Mouse (Mus musculus) limb, embryonic 10.5 days (tissue): Measurements from ENCODE around the gene Klf16. TPM values are rescaled to one million over a fixed set of nuclear protein-coding genes. Genes with fewer than 3 reads are reported as not detected.

Source experiments
- DNase-seq: peaks from one replicate; pipeline ENCODE4 v3.0.0-alpha.2; 2017; ENCODE audit warnings: low spot score
- H3K27ac ChIP-seq: fragments of 300-500 bp; sonication (generic); 2 replicates; pipeline ENCODE4 v1.5.1; 2016; ENCODE audit warnings: mild to moderate bottlenecking
- H3K27me3 ChIP-seq: fragments of 300-500 bp; sonication (generic); 2 replicates; pipeline ENCODE4 v1.6.1; 2016; ENCODE audit warnings: low read depth, mild to moderate bottlenecking; ENCODE audit not compliant: poor library complexity, severe bottlenecking
- H3K36me3 ChIP-seq: fragments of 300-500 bp; sonication (generic); 2 replicates; pipeline ENCODE4 v1.6.1; 2016; ENCODE audit warnings: mild to moderate bottlenecking, moderate library complexity
- H3K4me1 ChIP-seq: fragments of 300-500 bp; sonication (generic); 2 replicates; pipeline ENCODE4 v1.6.1; 2016
- H3K4me3 ChIP-seq: fragments of 300-500 bp; sonication (generic); 2 replicates; pipeline ENCODE4 v1.5.1; 2016; ENCODE audit warnings: mild to moderate bottlenecking, moderate library complexity
- H3K9me3 ChIP-seq: fragments of 300-500 bp; sonication (generic); replicated peaks from 2 replicates; pipeline ENCODE4 v1.6.1; 2016; ENCODE audit warnings: mild to moderate bottlenecking
- WGBS: fragments of 180-500 bp; shearing (Covaris S2); methylation state at CpG from one replicate; pipeline ENCODE4 v1.1.7; 2016; 5-methylcytosine and 5-hydroxymethylcytosine counted together
- microRNA-seq: library from miRNA; unstranded; fragments of <30 nt; microRNA quantifications from one replicate; pipeline ENCODE4, GENCODE M21; 2017
- polyA plus RNA-seq: library from polyadenylated mRNA; unstranded; fragments of >200 nt; fragmentation: Nextera tagmentation; extraction: Ambion mirVana; gene quantifications from 2 replicates; pipeline ENCODE4 v1.2.1, GENCODE M21; 2016

Gene Klf16
- polyA plus RNA-seq, 1 experiment from 2014 or later, result 8.7 TPM

DNA sequence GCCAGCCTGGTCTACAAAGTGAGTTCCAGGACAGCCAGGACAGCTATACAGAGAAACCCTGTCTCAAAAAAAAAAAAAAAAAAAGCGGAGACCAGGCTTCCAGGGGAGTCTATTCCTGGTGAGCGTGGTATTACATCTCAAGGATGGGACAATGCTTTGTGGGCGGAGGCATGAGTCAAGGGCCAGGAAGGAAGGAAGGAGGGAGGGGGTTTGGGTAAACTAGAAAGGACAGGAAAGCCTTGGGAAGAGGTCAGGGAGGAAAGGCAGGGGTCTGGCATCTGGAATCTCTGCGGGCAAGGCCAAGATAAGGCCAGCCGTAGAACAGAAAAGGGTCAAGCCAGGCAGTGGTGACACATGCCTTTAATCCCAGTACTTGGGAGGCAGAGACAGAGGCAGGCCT lies 37.6 kb downstream of the Klf16 start:
- Histone ChIP-seq H3K27ac (no peak overlapping the region), H3K9me3 (no peaks in the 10 kb centered on the region), H3K27me3 (peaks cover 47% of the 10 kb centered on the region), H3K36me3 (peaks cover 38% of the 10 kb centered on the region), H3K4me3 (peak overlapping the region; percentile 44; the same call in 1 of the 2 replicates), H3K4me1 (peaks cover 21% of the 10 kb centered on the region)
- no peak for DNase-seq
- 38% methylated on average over 5 of the region's 5 CpGs for WGBS

DNA sequence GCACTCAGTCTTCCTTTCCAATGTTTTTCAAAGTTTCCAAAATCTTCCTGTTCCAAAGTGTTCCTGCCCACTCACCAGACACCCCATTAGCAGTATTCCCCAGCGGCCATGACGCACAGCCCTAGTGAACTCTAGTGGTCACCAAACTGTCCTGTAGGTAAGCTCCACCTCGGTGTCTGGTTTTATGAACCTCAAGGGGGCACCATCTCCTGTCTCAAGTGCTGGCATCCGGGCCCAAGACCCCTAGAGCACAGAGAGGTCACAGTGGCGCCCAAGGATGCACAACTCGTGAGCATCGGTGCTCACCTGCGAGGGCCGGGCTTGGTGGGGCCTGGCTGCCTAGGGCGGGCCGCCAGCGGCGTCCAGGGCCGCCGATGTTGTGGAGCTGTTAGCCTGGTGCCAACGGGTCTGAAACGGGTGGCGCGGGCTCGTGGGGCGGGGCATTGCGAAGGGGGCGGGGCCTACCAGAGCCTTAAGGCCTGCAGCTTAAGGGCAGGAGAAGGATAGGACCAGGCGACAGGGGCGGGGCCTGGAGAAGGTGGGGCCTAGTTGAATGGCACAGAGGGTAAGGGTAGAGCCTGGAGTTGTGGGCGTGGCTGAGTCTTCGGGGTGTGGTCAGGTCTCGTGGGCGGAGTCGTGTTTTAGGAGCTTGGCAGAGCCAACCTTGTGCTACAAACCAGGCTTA lies 38.3 kb downstream of the Klf16 start, which contains the start of gene Atp8b3:
Gene Atp8b3 (minus strand): TSS at position 415 of the 685 bp plus-strand sequence.
- H3K27me3 ChIP-seq, result peaks cover 54% of the 10 kb centered on the region
- H3K27ac ChIP-seq, result peak within 1 kb of the TSS; percentile 63; the same call in 1 of the 2 replicates
- peak within 1 kb of the TSS; percentile 44 for H3K4me3 ChIP-seq

DNA sequence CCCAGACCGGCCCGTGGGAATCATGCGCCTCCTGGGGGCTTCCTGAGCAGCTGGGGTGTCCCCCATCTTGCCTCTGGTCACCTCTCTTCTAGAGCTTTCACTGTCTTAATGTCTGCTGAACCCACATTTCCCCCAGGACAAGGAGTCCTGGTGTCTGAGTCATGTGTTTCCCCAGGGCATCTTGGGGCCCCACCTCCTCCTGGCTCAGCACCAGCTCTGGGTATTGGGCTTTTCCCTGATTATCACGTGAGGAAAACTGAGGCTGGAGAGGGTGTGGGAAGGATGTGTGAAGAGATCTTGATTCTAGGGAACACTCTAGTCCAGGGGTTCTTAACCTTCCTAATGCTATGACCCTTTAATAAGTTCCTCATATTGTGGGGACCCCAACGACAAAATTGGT lies 38.9 kb downstream of the Klf16 start:
- Histone ChIP-seq H3K27ac (no peak overlapping the region), H3K4me1 (peaks cover 27% of the 10 kb centered on the region), H3K4me3 (no peak overlapping the region), H3K36me3 (peaks cover 25% of the 10 kb centered on the region), H3K27me3 (peaks cover 57% of the 10 kb centered on the region), H3K9me3 (no peaks in the 10 kb centered on the region)
- no peak for DNase-seq
- WGBS, result 53% methylated on average over 5 of the region's 5 CpGs

More for the DNA sequence above, 38.3 kb downstream of the Klf16 start, which contains the start of gene Atp8b3:
- Histone ChIP-seq H3K36me3 (peaks cover 32% of the 10 kb centered on the region), H3K9me3 (no peaks in the 10 kb centered on the region), H3K4me1 (peaks cover 25% of the 10 kb centered on the region)
- WGBS, result 2% methylated on average over 30 of the region's 30 CpGs
- DNase-seq, result peak; percentile 71

DNA sequence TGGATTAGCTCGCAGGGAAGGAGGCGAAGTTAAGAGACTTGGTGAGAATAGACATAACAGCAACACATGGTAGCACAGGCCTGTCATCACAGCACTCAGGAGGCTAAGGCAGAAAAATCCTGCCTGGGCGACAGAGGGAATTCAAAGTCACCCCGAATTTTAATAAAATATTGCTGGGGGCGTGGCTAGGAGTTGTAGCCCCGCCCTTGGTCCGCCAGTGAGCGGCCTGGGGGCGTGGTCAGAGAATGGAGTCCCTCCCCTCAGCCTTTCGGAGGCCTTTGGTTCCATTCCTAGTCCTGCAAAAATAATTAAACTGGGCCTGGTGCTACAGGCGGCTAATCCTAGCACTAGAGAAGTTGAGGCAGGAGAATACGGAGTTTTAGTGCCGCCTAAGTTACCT lies 41.4 kb downstream of the Klf16 start:
- Histone ChIP-seq H3K4me3 (no peak overlapping the region), H3K27ac (no peak overlapping the region), H3K36me3 (0 out of 2 replicates have a peak, but pooled peaks cover 1% of the 10 kb centered on the region), H3K4me1 (peaks cover 27% of the 10 kb centered on the region), H3K27me3 (peaks cover 61% of the 10 kb centered on the region), H3K9me3 (no peaks in the 10 kb centered on the region)
- DNase-seq, result no peak
- WGBS, result 6% methylated on average over 13 of the region's 13 CpGs

DNA sequence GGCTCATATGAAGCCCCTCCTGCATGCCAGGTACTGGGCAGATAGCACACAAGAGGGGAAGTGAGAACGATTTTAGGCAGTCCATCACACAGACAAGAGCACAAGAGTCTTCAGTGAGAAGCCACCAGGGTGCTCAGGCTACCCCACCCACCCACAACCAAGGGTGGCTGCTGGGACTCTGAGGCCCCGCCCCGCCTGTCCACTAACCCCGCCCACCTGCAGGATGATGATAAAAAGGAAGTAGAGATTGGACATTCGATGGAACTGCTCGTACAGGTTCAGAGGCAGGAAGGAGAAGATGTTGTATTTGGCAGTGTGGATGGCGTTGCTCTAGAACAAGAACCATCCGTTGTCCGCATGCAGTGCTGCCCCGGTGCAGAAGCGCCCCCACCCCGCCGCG lies 42.0 kb downstream of the Klf16 start:
- Histone ChIP-seq H3K27ac (no peak overlapping the region), H3K27me3 (peaks cover 61% of the 10 kb centered on the region), H3K9me3 (no peaks in the 10 kb centered on the region), H3K36me3 (no peaks in the 10 kb centered on the region), H3K4me3 (no peak overlapping the region), H3K4me1 (peaks cover 27% of the 10 kb centered on the region)
- WGBS, result 18% methylated on average over 14 of the region's 14 CpGs
- DNase-seq, result no peak

DNA sequence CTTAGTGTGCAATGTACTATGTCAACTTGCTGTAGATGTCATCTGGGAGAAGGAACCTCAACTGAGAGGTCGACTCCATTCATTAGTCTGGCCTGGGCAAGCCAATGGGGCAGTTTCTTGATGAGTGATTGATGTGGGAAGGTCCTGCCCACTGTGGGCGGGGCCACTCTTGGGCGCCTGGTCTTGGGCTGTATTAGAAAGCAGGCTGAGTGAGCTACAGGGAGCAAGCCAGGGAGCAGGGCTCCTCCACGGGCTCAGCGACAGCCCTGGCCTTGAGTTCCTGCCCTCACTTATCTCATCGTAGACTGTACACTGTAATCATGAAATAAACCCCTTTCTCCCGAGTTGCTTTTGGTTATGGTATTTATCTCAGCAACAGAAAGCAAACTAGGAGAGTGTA lies 43.4 kb downstream of the Klf16 start:
- Histone ChIP-seq H3K9me3 (no peaks in the 10 kb centered on the region), H3K4me3 (no peak overlapping the region), H3K27me3 (peaks cover 55% of the 10 kb centered on the region), H3K4me1 (peaks cover 22% of the 10 kb centered on the region), H3K27ac (no peak overlapping the region), H3K36me3 (no peaks in the 10 kb centered on the region)
- no peak for DNase-seq
- 15% methylated on average over 7 of the region's 7 CpGs for WGBS

DNA sequence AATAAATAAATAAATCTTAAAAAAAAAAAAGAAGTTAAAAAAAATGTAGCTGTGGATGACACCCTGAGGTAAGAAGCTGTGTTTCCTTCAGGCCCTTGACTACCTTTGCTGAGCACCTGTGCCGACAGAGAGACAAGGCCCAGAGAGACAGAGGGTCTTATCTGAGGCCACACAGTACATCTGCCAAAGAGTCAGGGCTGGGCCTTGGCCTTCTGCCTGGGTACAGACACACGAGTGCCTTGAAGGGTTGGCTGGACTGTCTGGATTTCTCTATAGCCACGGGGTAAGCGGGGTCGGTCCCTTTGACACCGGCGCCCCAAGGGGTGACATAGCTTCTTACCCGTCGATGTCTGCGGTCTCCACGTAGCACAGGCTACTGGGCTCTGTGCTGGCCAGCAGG lies 44.3 kb downstream of the Klf16 start:
- no peak for DNase-seq
- Histone ChIP-seq H3K27me3 (peaks cover 51% of the 10 kb centered on the region), H3K4me1 (peaks cover 20% of the 10 kb centered on the region), H3K27ac (no peak overlapping the region), H3K4me3 (no peak overlapping the region; the same call in 1 of the 2 replicates), H3K9me3 (no peaks in the 10 kb centered on the region), H3K36me3 (no peaks in the 10 kb centered on the region)
- WGBS, result 86% methylated on average over 11 of the region's 11 CpGs

DNA sequence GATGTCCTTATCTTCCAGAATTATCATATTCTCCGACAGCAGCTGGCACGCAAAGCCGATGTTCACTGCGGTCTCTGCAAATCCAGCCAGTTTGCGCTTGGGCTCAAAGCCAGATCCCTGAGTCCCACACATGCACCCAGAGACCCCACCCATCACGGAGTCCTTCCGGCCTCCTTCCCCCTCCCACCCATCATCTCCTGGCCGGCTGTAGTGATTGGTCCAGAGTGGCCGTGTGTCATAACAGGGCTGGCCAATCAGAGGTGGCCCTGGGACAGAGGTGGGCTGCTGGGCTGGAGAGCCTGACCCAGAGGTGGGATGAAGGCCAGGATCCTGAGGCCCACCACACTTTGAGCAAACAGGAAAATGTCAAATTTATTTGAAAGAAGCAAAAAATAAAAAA lies 50.9 kb downstream of the Klf16 start:
- Histone ChIP-seq H3K27ac (no peak overlapping the region), H3K4me3 (peak overlapping the region; percentile 34), H3K4me1 (peaks cover 17% of the 10 kb centered on the region), H3K36me3 (no peaks in the 10 kb centered on the region), H3K9me3 (no peaks in the 10 kb centered on the region), H3K27me3 (peaks cover 12% of the 10 kb centered on the region)
- peak; percentile 53 for DNase-seq
- 22% methylated on average over 9 of the region's 9 CpGs for whole genome bisulfite sequencing

DNA sequence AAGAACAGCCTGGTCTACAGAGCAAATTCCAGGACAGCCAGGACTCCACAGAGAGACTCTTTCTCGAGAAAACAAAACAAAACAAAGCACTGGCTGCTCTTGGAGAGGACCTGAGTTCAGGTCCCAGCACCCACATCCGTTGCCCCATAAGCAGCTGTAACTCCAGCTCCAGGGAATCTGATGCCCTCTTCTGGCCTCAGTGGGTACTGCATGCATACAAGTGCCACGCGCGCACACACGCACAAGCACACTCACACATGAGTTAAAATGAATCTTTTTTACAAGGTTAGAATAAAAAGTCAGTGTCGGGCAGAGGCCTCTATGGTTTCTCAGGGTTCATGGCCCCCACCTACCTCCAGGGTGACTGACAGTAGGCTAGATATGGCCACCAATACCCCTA lies 53.8 kb downstream of the Klf16 start:
- H3K4me1 ChIP-seq, result peaks cover 17% of the 10 kb centered on the region
- no peaks in the 10 kb centered on the region for H3K9me3 ChIP-seq
- H3K4me3 ChIP-seq, result no peak overlapping the region
- no peak for DNase-seq
- 93% methylated on average over 7 of the region's 7 CpGs for WGBS
- no peak overlapping the region for H3K27ac ChIP-seq
- H3K36me3 ChIP-seq, result no peaks in the 10 kb centered on the region
- H3K27me3 ChIP-seq, result peaks cover 9% of the 10 kb centered on the region

DNA sequence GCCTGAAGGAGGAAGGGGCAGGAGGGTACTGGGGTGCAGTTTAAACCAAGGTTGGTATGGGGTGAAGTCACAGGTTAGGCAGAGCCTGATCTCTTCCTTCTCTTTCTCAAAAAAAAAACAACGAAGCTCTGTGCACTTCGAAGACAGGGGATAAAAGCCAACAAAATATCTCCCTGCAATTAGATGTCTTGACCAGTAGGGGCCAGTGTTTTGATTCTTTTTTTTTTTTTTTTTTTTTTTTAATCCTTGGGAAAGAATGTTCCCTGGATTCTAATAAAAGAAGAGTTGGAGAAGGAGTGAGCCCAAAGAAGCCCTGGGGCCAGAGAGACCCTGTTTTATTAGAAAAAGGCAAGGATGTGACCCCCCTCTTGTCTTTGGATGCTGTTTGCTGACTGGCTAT lies 57.8 kb downstream of the Klf16 start:
- no peaks in the 10 kb centered on the region for H3K9me3 ChIP-seq
- no peak overlapping the region for H3K4me3 ChIP-seq
- peaks cover 26% of the 10 kb centered on the region for H3K27me3 ChIP-seq
- H3K36me3 ChIP-seq, result no peaks in the 10 kb centered on the region
- 79% methylated on average over 2 of the region's 2 CpGs for WGBS
- H3K27ac ChIP-seq, result no peak overlapping the region
- H3K4me1 ChIP-seq, result peaks cover 3% of the 10 kb centered on the region
- no peak for DNase-seq

Small RNA genes lying within 50 kb of the gene (microRNA-seq; reads per million reads assigned to microRNA genes)
- gene Mir6912, result not detected

Other genes starting within 250 kb of the Klf16 start
- 6.1 and 6.3 TPM in 2 replicates for gene Pcsk4, start 247.8 kb downstream of the Klf16 start, polyA plus RNA-seq
- gene Reep6, start 247.4 kb downstream of the Klf16 start, polyA plus RNA-seq, result 5.4 and 6.6 TPM in 2 replicates
- gene Adamtsl5, start 228.9 kb downstream of the Klf16 start, polyA plus RNA-seq, result 0.39 and 0.48 TPM in 2 replicates
- gene Plk5, start 220.9 kb downstream of the Klf16 start, polyA plus RNA-seq, result 0.31 and 0.48 TPM in 2 replicates
- gene Mex3d, start 189.7 kb downstream of the Klf16 start, polyA plus RNA-seq, result 7.2 and 7.5 TPM in 2 replicates
- 453 and 469 TPM in 2 replicates for gene Mbd3, start 177.8 kb downstream of the Klf16 start, polyA plus RNA-seq
- gene Uqcr11, start 170.5 kb downstream of the Klf16 start, polyA plus RNA-seq, result 651 and 677 TPM in 2 replicates
- 260 and 283 TPM in 2 replicates for gene Tcf3, start 143.7 kb downstream of the Klf16 start, polyA plus RNA-seq
- not detected in 2 replicates for gene Onecut3, start 82.5 kb downstream of the Klf16 start, polyA plus RNA-seq
- 0.26 and 0.53 TPM in 2 replicates for gene Atp8b3, start 38.2 kb downstream of the Klf16 start, polyA plus RNA-seq
- 40.8 and 42.6 TPM in 2 replicates for gene Rexo1, start 15.8 kb downstream of the Klf16 start, polyA plus RNA-seq
- 104 and 108 TPM in 2 replicates for gene Abhd17a, start 13.0 kb upstream of the Klf16 start, polyA plus RNA-seq
- 87.8 and 92.2 TPM in 2 replicates for gene Scamp4, start 25.6 kb upstream of the Klf16 start, polyA plus RNA-seq
- 11.1 and 13.4 TPM in 2 replicates for gene Adat3, start 25.6 kb upstream of the Klf16 start, polyA plus RNA-seq
- 5.1 and 5.2 TPM in 2 replicates for gene Gm49322, start 28.7 kb upstream of the Klf16 start, polyA plus RNA-seq
- gene Csnk1g2, start 45.5 kb upstream of the Klf16 start, polyA plus RNA-seq, result 237 and 255 TPM in 2 replicates
- gene Btbd2, start 79.8 kb upstream of the Klf16 start, polyA plus RNA-seq, result 84.9 and 98.6 TPM in 2 replicates
- gene Mknk2, start 100.8 kb upstream of the Klf16 start, polyA plus RNA-seq, result 137 and 153 TPM in 2 replicates
- gene Mob3a, start 124.7 kb upstream of the Klf16 start, polyA plus RNA-seq, result 48.2 and 54.7 TPM in 2 replicates
- gene Izumo4, start 124.9 kb upstream of the Klf16 start, polyA plus RNA-seq, result 8.6 and 10.8 TPM in 2 replicates
- gene Ap3d1, start 164.9 kb upstream of the Klf16 start, polyA plus RNA-seq, result 54.6 and 60.6 TPM in 2 replicates
- 26.4 and 28.3 TPM in 2 replicates for gene Dot1l, start 177.9 kb upstream of the Klf16 start, polyA plus RNA-seq
- 113 and 121 TPM in 2 replicates for gene Sf3a2, start 220.9 kb upstream of the Klf16 start, polyA plus RNA-seq
- gene Plekhj1, start 221.3 kb upstream of the Klf16 start, polyA plus RNA-seq, result 168 and 204 TPM in 2 replicates
- 0.09 TPM in 1 of 2 replicates, not detected in the other for gene Amh, start 227.9 kb upstream of the Klf16 start, polyA plus RNA-seq
- gene Jsrp1, start 236.2 kb upstream of the Klf16 start, polyA plus RNA-seq, result 0.74 and 0.80 TPM in 2 replicates
- gene Oaz1, start 249.3 kb upstream of the Klf16 start, polyA plus RNA-seq, result 2,414 and 2,486 TPM in 2 replicates